Mouse (Mus musculus): ENCODE data around the gene Gm17581. TPM values are rescaled to one million over a fixed set of nuclear protein-coding genes. Genes with fewer than 3 reads are reported as not detected.

The Gm17581 gene
- polyA plus RNA-seq, 1 experiment from 2014 or later: not detected

GRCm38 (mm10) chr2:155774261-155774926 is 38.7 kb upstream of the Gm17581 start:
- ATAC-seq: no peak
- Histone ChIP-seq H3K27me3 (replicated peaks; ENCODE audit: control insufficient read depth, insufficient read depth, low read length) (peaks cover 36% of the 10 kb centered on the region; the same call in 1 of the 2 replicates), H3K4me1 (ENCODE audit: control insufficient read depth, insufficient read depth, low read length) (0 out of 2 replicates have a peak, but pooled peaks cover 5% of the 10 kb centered on the region), H3K27ac (ENCODE audit: low read length) (no peak overlapping the region), H3K4me2 (ENCODE audit: low read depth, low read length) (no peak overlapping the region), H3K36me3 (ENCODE audit: control insufficient read depth, insufficient read depth, low read length) (no peaks in the 10 kb centered on the region), H3K4me3 (ENCODE audit: low read length) (no peak overlapping the region), H3K9me3 (ENCODE audit: control insufficient read depth, low read length) (no peaks in the 10 kb centered on the region), H3K9ac (ENCODE audit: low read depth, low read length) (no peak overlapping the region)
- WGBS: 51% methylated on average over 11 of the region's 11 CpGs

- H3K4me3 ChIP-seq (ENCODE audit: low read length): no peak overlapping the region
- ATAC-seq: no peak
- H3K27ac ChIP-seq (ENCODE audit: low read length): no peak overlapping the region
- 0 out of 2 replicates have a peak, but pooled peaks cover 5% of the 10 kb centered on the region for H3K4me1 ChIP-seq (ENCODE audit: control insufficient read depth, insufficient read depth, low read length)
- no peak overlapping the region for H3K4me2 ChIP-seq (ENCODE audit: low read depth, low read length)
- H3K9me3 ChIP-seq (ENCODE audit: control insufficient read depth, low read length): no peaks in the 10 kb centered on the region
- H3K36me3 ChIP-seq (ENCODE audit: control insufficient read depth, insufficient read depth, low read length): no peaks in the 10 kb centered on the region
- WGBS: 67% methylated on average over 4 of the region's 4 CpGs
- no peak overlapping the region for H3K9ac ChIP-seq (ENCODE audit: low read depth, low read length)
- peaks cover 36% of the 10 kb centered on the region; the same call in 1 of the 2 replicates for H3K27me3 ChIP-seq (replicated peaks; ENCODE audit: control insufficient read depth, insufficient read depth, low read length)
Observed at GRCm38 (mm10) chr2:155773664-155774063, 38.0 kb upstream of the Gm17581 start.

GRCm38 (mm10) chr2:155764679-155765418 is 29.2 kb upstream of the Gm17581 start:
- 0 out of 2 replicates have a peak, but pooled peaks have one; percentile 59 for ATAC-seq
- no peak overlapping the region for H3K4me2 ChIP-seq (ENCODE audit: low read depth, low read length)
- H3K9ac ChIP-seq (ENCODE audit: low read depth, low read length): no peak overlapping the region
- 56% methylated on average over 13 of the region's 13 CpGs for WGBS
- H3K27me3 ChIP-seq (replicated peaks; ENCODE audit: control insufficient read depth, insufficient read depth, low read length): no peaks in the 10 kb centered on the region
- H3K36me3 ChIP-seq (ENCODE audit: control insufficient read depth, insufficient read depth, low read length): no peaks in the 10 kb centered on the region
- H3K27ac ChIP-seq (ENCODE audit: low read length): no peak overlapping the region
- no peaks in the 10 kb centered on the region for H3K4me1 ChIP-seq (ENCODE audit: control insufficient read depth, insufficient read depth, low read length)
- H3K9me3 ChIP-seq (ENCODE audit: control insufficient read depth, low read length): no peaks in the 10 kb centered on the region
- no peak overlapping the region for H3K4me3 ChIP-seq (ENCODE audit: low read length)

- H3K9me3 ChIP-seq (ENCODE audit: control insufficient read depth, low read length): no peaks in the 10 kb centered on the region
- no peak overlapping the region for H3K9ac ChIP-seq (ENCODE audit: low read depth, low read length)
- 65% methylated on average over 14 of the region's 14 CpGs for WGBS
- no peaks in the 10 kb centered on the region for H3K27me3 ChIP-seq (replicated peaks; ENCODE audit: control insufficient read depth, insufficient read depth, low read length)
- H3K4me3 ChIP-seq (ENCODE audit: low read length): no peak overlapping the region
- H3K4me1 ChIP-seq (ENCODE audit: control insufficient read depth, insufficient read depth, low read length): no peaks in the 10 kb centered on the region
- no peak for ATAC-seq
- H3K27ac ChIP-seq (ENCODE audit: low read length): no peak overlapping the region
- no peaks in the 10 kb centered on the region for H3K36me3 ChIP-seq (ENCODE audit: control insufficient read depth, insufficient read depth, low read length)
- no peak overlapping the region for H3K4me2 ChIP-seq (ENCODE audit: low read depth, low read length)
Observed at GRCm38 (mm10) chr2:155756855-155757566, 21.3 kb upstream of the Gm17581 start.

GRCm38 (mm10) chr2:155755746-155756145 is 20.1 kb upstream of the Gm17581 start:
- Histone ChIP-seq H3K4me2 (ENCODE audit: low read depth, low read length) (no peak overlapping the region), H3K4me3 (ENCODE audit: low read length) (no peak overlapping the region), H3K27me3 (replicated peaks; ENCODE audit: control insufficient read depth, insufficient read depth, low read length) (no peaks in the 10 kb centered on the region), H3K36me3 (ENCODE audit: control insufficient read depth, insufficient read depth, low read length) (no peaks in the 10 kb centered on the region), H3K4me1 (ENCODE audit: control insufficient read depth, insufficient read depth, low read length) (no peaks in the 10 kb centered on the region), H3K9me3 (ENCODE audit: control insufficient read depth, low read length) (no peaks in the 10 kb centered on the region), H3K9ac (ENCODE audit: low read depth, low read length) (no peak overlapping the region), H3K27ac (ENCODE audit: low read length) (no peak overlapping the region)
- ATAC-seq: no peak
- WGBS: 3% methylated on average over 1 of the region's 1 CpGs

- no peaks in the 10 kb centered on the region for H3K9me3 ChIP-seq (ENCODE audit: control insufficient read depth, low read length)
- no peaks in the 10 kb centered on the region for H3K27me3 ChIP-seq (replicated peaks; ENCODE audit: control insufficient read depth, insufficient read depth, low read length)
- H3K36me3 ChIP-seq (ENCODE audit: control insufficient read depth, insufficient read depth, low read length): no peaks in the 10 kb centered on the region
- H3K4me3 ChIP-seq (ENCODE audit: low read length): peak within 1 kb of the TSS; percentile 48
- no peaks in the 10 kb centered on the region for H3K4me1 ChIP-seq (ENCODE audit: control insufficient read depth, insufficient read depth, low read length)
- ATAC-seq: peak; percentile 82
- WGBS: 3% methylated on average over 25 of the region's 25 CpGs
- H3K4me2 ChIP-seq (ENCODE audit: low read depth, low read length): peak within 1 kb of the TSS; percentile 74
- peak within 1 kb of the TSS; percentile 64 for H3K9ac ChIP-seq (ENCODE audit: low read depth, low read length)
- no peak within 1 kb of the TSS for H3K27ac ChIP-seq (ENCODE audit: low read length)
Observed at GRCm38 (mm10) chr2:155751014-155751786, 15.5 kb upstream of the Gm17581 start, which contains the start of gene Procr. TSS of gene Procr (plus strand) at chr2:155751117.

GRCm38 (mm10) chr2:155749394-155749793 is 13.7 kb upstream of the Gm17581 start:
- no peaks in the 10 kb centered on the region for H3K27me3 ChIP-seq (replicated peaks; ENCODE audit: control insufficient read depth, insufficient read depth, low read length)
- no peaks in the 10 kb centered on the region for H3K9me3 ChIP-seq (ENCODE audit: control insufficient read depth, low read length)
- WGBS: 85% methylated on average over 4 of the region's 4 CpGs
- no peak overlapping the region for H3K27ac ChIP-seq (ENCODE audit: low read length)
- no peak overlapping the region for H3K4me2 ChIP-seq (ENCODE audit: low read depth, low read length)
- H3K9ac ChIP-seq (ENCODE audit: low read depth, low read length): no peak overlapping the region
- H3K4me1 ChIP-seq (ENCODE audit: control insufficient read depth, insufficient read depth, low read length): no peaks in the 10 kb centered on the region
- H3K36me3 ChIP-seq (ENCODE audit: control insufficient read depth, insufficient read depth, low read length): no peaks in the 10 kb centered on the region
- no peak for ATAC-seq
- no peak overlapping the region for H3K4me3 ChIP-seq (ENCODE audit: low read length)

GRCm38 (mm10) chr2:155745487-155745886 is 9.8 kb upstream of the Gm17581 start:
- 53% methylated on average over 3 of the region's 3 CpGs for WGBS
- H3K4me3 ChIP-seq (ENCODE audit: low read length): no peak overlapping the region
- no peak overlapping the region for H3K4me2 ChIP-seq (ENCODE audit: low read depth, low read length)
- H3K36me3 ChIP-seq (ENCODE audit: control insufficient read depth, insufficient read depth, low read length): no peaks in the 10 kb centered on the region
- H3K27me3 ChIP-seq (replicated peaks; ENCODE audit: control insufficient read depth, insufficient read depth, low read length): no peaks in the 10 kb centered on the region
- no peaks in the 10 kb centered on the region for H3K9me3 ChIP-seq (ENCODE audit: control insufficient read depth, low read length)
- H3K9ac ChIP-seq (ENCODE audit: low read depth, low read length): no peak overlapping the region
- ATAC-seq: no peak
- H3K4me1 ChIP-seq (ENCODE audit: control insufficient read depth, insufficient read depth, low read length): peaks cover 5% of the 10 kb centered on the region; the same call in 1 of the 2 replicates
- no peak overlapping the region for H3K27ac ChIP-seq (ENCODE audit: low read length)
